Mouse (Mus musculus): ENCODE results near the gene Csde1. TPM values are rescaled to one million over a fixed set of nuclear protein-coding genes. Genes with fewer than 3 reads are reported as not detected.

Gene Csde1
- polyA plus RNA-seq, 1 experiment from 2014 or later, result 525 TPM

- Histone ChIP-seq H3K4me2 (ENCODE audit: low read length) (no peak overlapping the region), H3K36me3 (ENCODE audit: control insufficient read depth, insufficient read depth, low read length) (peaks cover 72% of the 10 kb centered on the region), H3K9me3 (replicated peaks; ENCODE audit: control insufficient read depth, low read length) (no peaks in the 10 kb centered on the region), H3K9ac (ENCODE audit: low read length) (no peak overlapping the region), H3K4me1 (ENCODE audit: control insufficient read depth, insufficient read depth, low read length) (no peaks in the 10 kb centered on the region), H3K27ac (ENCODE audit: low read depth, low read length) (no peak overlapping the region), H3K27me3 (replicated peaks; ENCODE audit: control insufficient read depth, insufficient read depth, low read length) (no peaks in the 10 kb centered on the region), H3K4me3 (ENCODE audit: low read depth, low read length) (no peak overlapping the region)
- ATAC-seq, result no peak
- no peak for DNase-seq (ENCODE audit: low spot score)
- 81% methylated on average over 1 of the region's 1 CpGs for WGBS
Measured at GRCm38 (mm10) chr3:103040861-103041379, 20.7 kb downstream of the Csde1 start.

- Histone ChIP-seq H3K9me3 (replicated peaks; ENCODE audit: control insufficient read depth, low read length) (no peaks in the 10 kb centered on the region), H3K36me3 (ENCODE audit: control insufficient read depth, insufficient read depth, low read length) (peaks cover 70% of the 10 kb centered on the region), H3K4me2 (ENCODE audit: low read length) (no peak overlapping the region), H3K9ac (ENCODE audit: low read length) (no peak overlapping the region), H3K27ac (ENCODE audit: low read depth, low read length) (no peak overlapping the region), H3K4me3 (ENCODE audit: low read depth, low read length) (no peak overlapping the region), H3K4me1 (ENCODE audit: control insufficient read depth, insufficient read depth, low read length) (peaks cover 7% of the 10 kb centered on the region; the same call in 1 of the 2 replicates), H3K27me3 (replicated peaks; ENCODE audit: control insufficient read depth, insufficient read depth, low read length) (no peaks in the 10 kb centered on the region)
- no peak for DNase-seq (ENCODE audit: low spot score)
- ATAC-seq, result no peak
- WGBS, result 92% methylated on average over 5 of the region's 5 CpGs
Measured at GRCm38 (mm10) chr3:103056016-103056595, 35.9 kb downstream of the Csde1 start.

GRCm38 (mm10) chr3:103057752-103058151, 37.5 kb downstream of the Csde1 start:
- 2% methylated on average over 10 of the region's 10 CpGs for WGBS

GRCm38 (mm10) chr3:103058207-103059157, 38.3 kb downstream of the Csde1 start, which contains the start of gene Nras:
Gene Nras (plus strand): TSS chr3:103058285.
- peak within 1 kb of the TSS; percentile 89 for H3K9ac ChIP-seq (ENCODE audit: low read length)
- ATAC-seq, result peak; percentile 99
- H3K4me2 ChIP-seq (ENCODE audit: low read length), result peak within 1 kb of the TSS; percentile 87
- no peaks in the 10 kb centered on the region for H3K27me3 ChIP-seq (replicated peaks; ENCODE audit: control insufficient read depth, insufficient read depth, low read length)
- peaks cover 73% of the 10 kb centered on the region for H3K36me3 ChIP-seq (ENCODE audit: control insufficient read depth, insufficient read depth, low read length)
- peak within 1 kb of the TSS; percentile 96 for H3K27ac ChIP-seq (ENCODE audit: low read depth, low read length)
- peak; percentile 97 for DNase-seq (ENCODE audit: low spot score)
- H3K4me1 ChIP-seq (ENCODE audit: control insufficient read depth, insufficient read depth, low read length), result peaks cover 7% of the 10 kb centered on the region; the same call in 1 of the 2 replicates
- peak within 1 kb of the TSS; percentile 74 for H3K4me3 ChIP-seq (ENCODE audit: low read depth, low read length)
- 3% methylated on average over 46 of the region's 46 CpGs for WGBS
- H3K9me3 ChIP-seq (replicated peaks; ENCODE audit: control insufficient read depth, low read length), result no peaks in the 10 kb centered on the region

More at GRCm38 (mm10) chr3:103057752-103058151, 37.5 kb downstream of the Csde1 start:
- H3K27ac ChIP-seq (ENCODE audit: low read depth, low read length), result peak overlapping the region; percentile 62; the same call in 1 of the 2 replicates
- peak overlapping the region; percentile 89 for H3K9ac ChIP-seq (ENCODE audit: low read length)
- H3K36me3 ChIP-seq (ENCODE audit: control insufficient read depth, insufficient read depth, low read length), result peaks cover 70% of the 10 kb centered on the region
- DNase-seq (ENCODE audit: low spot score) (no peak), ATAC-seq (peak; percentile 54)
- no peaks in the 10 kb centered on the region for H3K9me3 ChIP-seq (replicated peaks; ENCODE audit: control insufficient read depth, low read length)
- peak overlapping the region; percentile 74 for H3K4me3 ChIP-seq (ENCODE audit: low read depth, low read length)
- peak overlapping the region; percentile 87 for H3K4me2 ChIP-seq (ENCODE audit: low read length)
- H3K27me3 ChIP-seq (replicated peaks; ENCODE audit: control insufficient read depth, insufficient read depth, low read length), result no peaks in the 10 kb centered on the region
- peaks cover 7% of the 10 kb centered on the region; the same call in 1 of the 2 replicates for H3K4me1 ChIP-seq (ENCODE audit: control insufficient read depth, insufficient read depth, low read length)

GRCm38 (mm10) chr3:103066927-103067326, 46.7 kb downstream of the Csde1 start:
- H3K9me3 ChIP-seq (replicated peaks; ENCODE audit: control insufficient read depth, low read length), result no peaks in the 10 kb centered on the region
- WGBS, result 92% methylated on average over 8 of the region's 8 CpGs
- no peak overlapping the region for H3K4me3 ChIP-seq (ENCODE audit: low read depth, low read length)
- DNase-seq (ENCODE audit: low spot score) (no peak), ATAC-seq (no peak)
- no peaks in the 10 kb centered on the region for H3K27me3 ChIP-seq (replicated peaks; ENCODE audit: control insufficient read depth, insufficient read depth, low read length)
- no peak overlapping the region for H3K4me2 ChIP-seq (ENCODE audit: low read length)
- no peak overlapping the region for H3K27ac ChIP-seq (ENCODE audit: low read depth, low read length)
- no peak overlapping the region for H3K9ac ChIP-seq (ENCODE audit: low read length)
- no peaks in the 10 kb centered on the region for H3K4me1 ChIP-seq (ENCODE audit: control insufficient read depth, insufficient read depth, low read length)
- peaks cover 65% of the 10 kb centered on the region for H3K36me3 ChIP-seq (ENCODE audit: control insufficient read depth, insufficient read depth, low read length)

GRCm38 (mm10) chr3:103068971-103069370, 48.7 kb downstream of the Csde1 start:
- H3K27me3 ChIP-seq (replicated peaks; ENCODE audit: control insufficient read depth, insufficient read depth, low read length), result no peaks in the 10 kb centered on the region
- DNase-seq (ENCODE audit: low spot score) (no peak), ATAC-seq (no peak)
- peaks cover 44% of the 10 kb centered on the region for H3K36me3 ChIP-seq (ENCODE audit: control insufficient read depth, insufficient read depth, low read length)
- H3K27ac ChIP-seq (ENCODE audit: low read depth, low read length), result no peak overlapping the region
- no peak overlapping the region for H3K9ac ChIP-seq (ENCODE audit: low read length)
- no peak overlapping the region for H3K4me2 ChIP-seq (ENCODE audit: low read length)
- no peak overlapping the region for H3K4me3 ChIP-seq (ENCODE audit: low read depth, low read length)
- 94% methylated on average over 6 of the region's 6 CpGs for WGBS
- no peaks in the 10 kb centered on the region for H3K9me3 ChIP-seq (replicated peaks; ENCODE audit: control insufficient read depth, low read length)
- H3K4me1 ChIP-seq (ENCODE audit: control insufficient read depth, insufficient read depth, low read length), result no peaks in the 10 kb centered on the region

GRCm38 (mm10) chr3:103073771-103074170, 53.5 kb downstream of the Csde1 start, which contains the start of gene Ampd1:
Gene Ampd1 (plus strand): TSS chr3:103074014.
- H3K36me3 ChIP-seq (ENCODE audit: control insufficient read depth, insufficient read depth, low read length), result peaks cover 5% of the 10 kb centered on the region; the same call in 1 of the 2 replicates
- no peak within 1 kb of the TSS for H3K4me2 ChIP-seq (ENCODE audit: low read length)
- H3K27me3 ChIP-seq (replicated peaks; ENCODE audit: control insufficient read depth, insufficient read depth, low read length), result no peaks in the 10 kb centered on the region
- no peaks in the 10 kb centered on the region for H3K4me1 ChIP-seq (ENCODE audit: control insufficient read depth, insufficient read depth, low read length)
- H3K9me3 ChIP-seq (replicated peaks; ENCODE audit: control insufficient read depth, low read length), result no peaks in the 10 kb centered on the region
- DNase-seq (ENCODE audit: low spot score) (no peak), ATAC-seq (no peak)
- no peak within 1 kb of the TSS for H3K9ac ChIP-seq (ENCODE audit: low read length)
- no peak within 1 kb of the TSS for H3K4me3 ChIP-seq (ENCODE audit: low read depth, low read length)
- no peak within 1 kb of the TSS for H3K27ac ChIP-seq (ENCODE audit: low read depth, low read length)
- WGBS, result 82% methylated on average over 5 of the region's 5 CpGs

GRCm38 (mm10) chr3:103075871-103076270, 55.6 kb downstream of the Csde1 start:
- WGBS, result 92% methylated on average over 9 of the region's 9 CpGs
- H3K27me3 ChIP-seq (replicated peaks; ENCODE audit: control insufficient read depth, insufficient read depth, low read length), result no peaks in the 10 kb centered on the region
- no peak overlapping the region for H3K27ac ChIP-seq (ENCODE audit: low read depth, low read length)
- no peak overlapping the region for H3K4me2 ChIP-seq (ENCODE audit: low read length)
- no peak overlapping the region for H3K9ac ChIP-seq (ENCODE audit: low read length)
- H3K4me3 ChIP-seq (ENCODE audit: low read depth, low read length), result no peak overlapping the region
- ATAC-seq (no peak), DNase-seq (ENCODE audit: low spot score) (no peak)
- H3K9me3 ChIP-seq (replicated peaks; ENCODE audit: control insufficient read depth, low read length), result no peaks in the 10 kb centered on the region
- H3K36me3 ChIP-seq (ENCODE audit: control insufficient read depth, insufficient read depth, low read length), result no peaks in the 10 kb centered on the region
- no peaks in the 10 kb centered on the region for H3K4me1 ChIP-seq (ENCODE audit: control insufficient read depth, insufficient read depth, low read length)

All from forebrain, embryonic 14.5 days (tissue).